Mouse (Mus musculus): ENCODE data around the gene Gm37240. TPM values are rescaled to one million over a fixed set of nuclear protein-coding genes. Genes with fewer than 3 reads are reported as not detected.
A peak's percentile ranks its signal among the peaks of the same experiment; 100 is the strongest.

The Gm37240 gene
- polyA plus RNA-seq, 1 experiment from 2014 or later = 0.43 TPM

GRCm38 (mm10) chr3:84678891-84679290 is 1208.4 kb downstream of the Gm37240 start:
- Histone ChIP-seq H3K4me2 (ENCODE audit: low read depth, low read length, severe bottlenecking) (no peak overlapping the region), H3K9me3 (ENCODE audit: control insufficient read depth, low read length) (no peaks in the 10 kb centered on the region), H3K27ac (ENCODE audit: low read depth, low read length) (no peak overlapping the region), H3K4me1 (replicated peaks; ENCODE audit: control insufficient read depth, insufficient read depth, low read length) (no peaks in the 10 kb centered on the region), H3K4me3 (ENCODE audit: low read depth, low read length) (no peak overlapping the region), H3K27me3 (ENCODE audit: control insufficient read depth, insufficient read depth, low read length) (no peaks in the 10 kb centered on the region), H3K36me3 (ENCODE audit: control insufficient read depth, insufficient read depth, low read length) (no peaks in the 10 kb centered on the region), H3K9ac (ENCODE audit: low read length) (no peak overlapping the region)
- no peak for ATAC-seq (replicated peaks; ENCODE audit: low FRiP score)
- WGBS = 86% methylated on average over 5 of the region's 5 CpGs
- no peak for DNase-seq (ENCODE audit: low spot score)

- H3K9ac ChIP-seq (ENCODE audit: low read length) = no peak overlapping the region
- WGBS = 71% methylated on average over 5 of the region's 5 CpGs
- H3K4me2 ChIP-seq (ENCODE audit: low read depth, low read length, severe bottlenecking) = no peak overlapping the region
Observed at GRCm38 (mm10) chr3:84675710-84676109, 1211.6 kb downstream of the Gm37240 start.

GRCm38 (mm10) chr3:84673552-84673951 is 1213.8 kb downstream of the Gm37240 start:
- ATAC-seq (replicated peaks; ENCODE audit: low FRiP score) (no peak), DNase-seq (ENCODE audit: low spot score) (no peak)
- no peaks in the 10 kb centered on the region for H3K4me1 ChIP-seq (replicated peaks; ENCODE audit: control insufficient read depth, insufficient read depth, low read length)
- H3K36me3 ChIP-seq (ENCODE audit: control insufficient read depth, insufficient read depth, low read length) = no peaks in the 10 kb centered on the region
- WGBS = 93% methylated on average over 6 of the region's 6 CpGs
- H3K9ac ChIP-seq (ENCODE audit: low read length) = no peak overlapping the region
- no peak overlapping the region for H3K4me2 ChIP-seq (ENCODE audit: low read depth, low read length, severe bottlenecking)
- no peaks in the 10 kb centered on the region for H3K9me3 ChIP-seq (ENCODE audit: control insufficient read depth, low read length)
- H3K4me3 ChIP-seq (ENCODE audit: low read depth, low read length) = no peak overlapping the region
- H3K27ac ChIP-seq (ENCODE audit: low read depth, low read length) = no peak overlapping the region
- H3K27me3 ChIP-seq (ENCODE audit: control insufficient read depth, insufficient read depth, low read length) = no peaks in the 10 kb centered on the region

More at GRCm38 (mm10) chr3:84675710-84676109, 1211.6 kb downstream of the Gm37240 start:
- Histone ChIP-seq H3K4me3 (ENCODE audit: low read depth, low read length) (no peak overlapping the region), H3K9me3 (ENCODE audit: control insufficient read depth, low read length) (no peaks in the 10 kb centered on the region), H3K27me3 (ENCODE audit: control insufficient read depth, insufficient read depth, low read length) (no peaks in the 10 kb centered on the region), H3K27ac (ENCODE audit: low read depth, low read length) (no peak overlapping the region), H3K36me3 (ENCODE audit: control insufficient read depth, insufficient read depth, low read length) (no peaks in the 10 kb centered on the region), H3K4me1 (replicated peaks; ENCODE audit: control insufficient read depth, insufficient read depth, low read length) (no peaks in the 10 kb centered on the region)
- no peak for ATAC-seq (replicated peaks; ENCODE audit: low FRiP score)
- DNase-seq (ENCODE audit: low spot score) = no peak

GRCm38 (mm10) chr3:84672136-84672535 is 1215.2 kb downstream of the Gm37240 start:
- Histone ChIP-seq H3K27me3 (ENCODE audit: control insufficient read depth, insufficient read depth, low read length) (peaks cover 3% of the 10 kb centered on the region), H3K9me3 (ENCODE audit: control insufficient read depth, low read length) (no peaks in the 10 kb centered on the region), H3K4me2 (ENCODE audit: low read depth, low read length, severe bottlenecking) (no peak overlapping the region), H3K9ac (ENCODE audit: low read length) (no peak overlapping the region), H3K27ac (ENCODE audit: low read depth, low read length) (no peak overlapping the region), H3K36me3 (ENCODE audit: control insufficient read depth, insufficient read depth, low read length) (no peaks in the 10 kb centered on the region), H3K4me3 (ENCODE audit: low read depth, low read length) (no peak overlapping the region), H3K4me1 (replicated peaks; ENCODE audit: control insufficient read depth, insufficient read depth, low read length) (no peaks in the 10 kb centered on the region)
- DNase-seq (ENCODE audit: low spot score) (no peak), ATAC-seq (replicated peaks; ENCODE audit: low FRiP score) (no peak)
- 95% methylated on average over 12 of the region's 12 CpGs for WGBS

GRCm38 (mm10) chr3:84668957-84669356 is 1218.4 kb downstream of the Gm37240 start:
- no peaks in the 10 kb centered on the region for H3K9me3 ChIP-seq (ENCODE audit: control insufficient read depth, low read length)
- no peak overlapping the region for H3K9ac ChIP-seq (ENCODE audit: low read length)
- DNase-seq (ENCODE audit: low spot score) = no peak
- H3K4me1 ChIP-seq (replicated peaks; ENCODE audit: control insufficient read depth, insufficient read depth, low read length) = 0 out of 2 replicates have a peak, but pooled peaks cover 6% of the 10 kb centered on the region
- H3K4me3 ChIP-seq (ENCODE audit: low read depth, low read length) = no peak overlapping the region
- ATAC-seq (replicated peaks; ENCODE audit: low FRiP score) = no peak
- WGBS = 86% methylated on average over 3 of the region's 3 CpGs
- peaks cover 16% of the 10 kb centered on the region for H3K27me3 ChIP-seq (ENCODE audit: control insufficient read depth, insufficient read depth, low read length)
- no peak overlapping the region for H3K4me2 ChIP-seq (ENCODE audit: low read depth, low read length, severe bottlenecking)
- no peak overlapping the region for H3K27ac ChIP-seq (ENCODE audit: low read depth, low read length)
- no peaks in the 10 kb centered on the region for H3K36me3 ChIP-seq (ENCODE audit: control insufficient read depth, insufficient read depth, low read length)

GRCm38 (mm10) chr3:84665255-84666073 is 1221.9 kb downstream of the Gm37240 start:
- DNase-seq (ENCODE audit: low spot score) (peak; percentile 61), ATAC-seq (replicated peaks; ENCODE audit: low FRiP score) (peak; percentile 58)
- H3K9me3 ChIP-seq (ENCODE audit: control insufficient read depth, low read length) = no peaks in the 10 kb centered on the region
- H3K36me3 ChIP-seq (ENCODE audit: control insufficient read depth, insufficient read depth, low read length) = no peaks in the 10 kb centered on the region
- H3K4me3 ChIP-seq (ENCODE audit: low read depth, low read length) = peak overlapping the region; percentile 7; the same call in 1 of the 2 replicates
- peaks cover 16% of the 10 kb centered on the region for H3K27me3 ChIP-seq (ENCODE audit: control insufficient read depth, insufficient read depth, low read length)
- peak overlapping the region; percentile 45 for H3K4me2 ChIP-seq (ENCODE audit: low read depth, low read length, severe bottlenecking)
- no peak overlapping the region for H3K27ac ChIP-seq (ENCODE audit: low read depth, low read length)
- WGBS = 1% methylated on average over 21 of the region's 21 CpGs
- 0 out of 2 replicates have a peak, but pooled peaks cover 6% of the 10 kb centered on the region for H3K4me1 ChIP-seq (replicated peaks; ENCODE audit: control insufficient read depth, insufficient read depth, low read length)
- H3K9ac ChIP-seq (ENCODE audit: low read length) = no peak overlapping the region; the same call in 1 of the 2 replicates

- H3K27ac ChIP-seq (ENCODE audit: low read depth, low read length) = no peak overlapping the region
- H3K36me3 ChIP-seq (ENCODE audit: control insufficient read depth, insufficient read depth, low read length) = no peaks in the 10 kb centered on the region
- H3K9ac ChIP-seq (ENCODE audit: low read length) = no peak overlapping the region
- no peaks in the 10 kb centered on the region for H3K9me3 ChIP-seq (ENCODE audit: control insufficient read depth, low read length)
- 55% methylated on average over 8 of the region's 8 CpGs for WGBS
- H3K27me3 ChIP-seq (ENCODE audit: control insufficient read depth, insufficient read depth, low read length) = peaks cover 16% of the 10 kb centered on the region
- H3K4me2 ChIP-seq (ENCODE audit: low read depth, low read length, severe bottlenecking) = no peak overlapping the region
- no peak for ATAC-seq (replicated peaks; ENCODE audit: low FRiP score)
- 0 out of 2 replicates have a peak, but pooled peaks cover 6% of the 10 kb centered on the region for H3K4me1 ChIP-seq (replicated peaks; ENCODE audit: control insufficient read depth, insufficient read depth, low read length)
- no peak for DNase-seq (ENCODE audit: low spot score)
- no peak overlapping the region for H3K4me3 ChIP-seq (ENCODE audit: low read depth, low read length)
Observed at GRCm38 (mm10) chr3:84664686-84665085, 1222.6 kb downstream of the Gm37240 start.

GRCm38 (mm10) chr3:84663858-84664257 is 1223.5 kb downstream of the Gm37240 start:
- Histone ChIP-seq H3K4me2 (ENCODE audit: low read depth, low read length, severe bottlenecking) (no peak overlapping the region), H3K36me3 (ENCODE audit: control insufficient read depth, insufficient read depth, low read length) (no peaks in the 10 kb centered on the region), H3K4me3 (ENCODE audit: low read depth, low read length) (no peak overlapping the region), H3K27me3 (ENCODE audit: control insufficient read depth, insufficient read depth, low read length) (peaks cover 16% of the 10 kb centered on the region), H3K9me3 (ENCODE audit: control insufficient read depth, low read length) (no peaks in the 10 kb centered on the region), H3K27ac (ENCODE audit: low read depth, low read length) (no peak overlapping the region), H3K9ac (ENCODE audit: low read length) (no peak overlapping the region), H3K4me1 (replicated peaks; ENCODE audit: control insufficient read depth, insufficient read depth, low read length) (0 out of 2 replicates have a peak, but pooled peaks cover 6% of the 10 kb centered on the region)
- DNase-seq (ENCODE audit: low spot score) (no peak), ATAC-seq (replicated peaks; ENCODE audit: low FRiP score) (no peak)
- WGBS = 79% methylated on average over 4 of the region's 4 CpGs

Measured in forebrain, embryonic 11.5 days (tissue).